In genomic region chr15:80219705-80220657, GRCm38 (mm10) we compare ENCODE assay signal across 9 mouse cellular contexts. TPM values are rescaled to one million over a fixed set of nuclear protein-coding genes. Genes with fewer than 3 reads are reported as not detected.
A peak's percentile ranks its signal among the peaks of the same experiment; 100 is the strongest.
DNase-seq lines count a peak whose midpoint lies in the region; ATAC-seq lines count a peak whose summit lies in the region.
"Had no signal": no experiment of that assay in that cellular context is flagged by ENCODE, and none has a peak within 500 bp of the region (broad histone marks: within the 10 kb centered on the region; RNA-seq: fewer than 3 reads in every experiment).

No protein-coding gene starts in this region.

- no peaks in the 10 kb centered on the region for H3K9me3 ChIP-seq in heart, embryonic 15.5 days (replicated peaks)
- no peaks in the 10 kb centered on the region for H3K9me3 ChIP-seq in liver, embryonic 12.5 days (replicated peaks)

- H3K4me2 ChIP-seq in heart, embryonic 15.5 days: peak overlapping the region; percentile 44
- H3K4me2 ChIP-seq in liver, embryonic 12.5 days: peak overlapping the region; percentile 27

- no peak overlapping the region for H3K9ac ChIP-seq in heart, embryonic 15.5 days
- H3K9ac ChIP-seq in liver, embryonic 12.5 days: no peak overlapping the region

- H3K36me3 ChIP-seq in heart, embryonic 15.5 days: no peaks in the 10 kb centered on the region
- H3K36me3 ChIP-seq in liver, embryonic 12.5 days: no peaks in the 10 kb centered on the region

- peaks cover 20% of the 10 kb centered on the region for H3K4me1 ChIP-seq in heart, embryonic 15.5 days (replicated peaks)
- peaks cover 7% of the 10 kb centered on the region for H3K4me1 ChIP-seq in liver, embryonic 12.5 days

- DNase-seq in heart, postnatal 4 days: no peak
- DNase-seq in 3T3-L1 (ENCODE audit: low read depth, low spot score): peak; percentile 66
- DNase-seq in Muller cell, postnatal 12 days (ENCODE audit: inconsistent ontology term): peak; percentile 56
- DNase-seq in cerebellum, adult 11 months: no peak
- DNase-seq in thymus, postnatal 10 days (ENCODE audit: low spot score in 2 of 2): no peak
- DNase-seq: left cerebral cortex, postnatal 4 days had no signal

- H3K27ac ChIP-seq in heart, embryonic 15.5 days: no peak overlapping the region
- 0 out of 2 replicates have a peak overlapping the region, but pooled peaks have one; percentile 18 for H3K27ac ChIP-seq in liver, embryonic 12.5 days

- ATAC-seq in heart, embryonic 15.5 days (replicated peaks; ENCODE audit: insufficient number of reproducible peaks, insufficient read depth, low FRiP score, low read depth): no peak
- no peak for ATAC-seq in liver, embryonic 12.5 days
- ATAC-seq in granulocyte monocyte progenitor cell, adult 5-6 weeks (replicated peaks; ENCODE audit: poor library complexity, severe bottlenecking): no peak; the same call in 1 of the 2 replicates

- WGBS in heart, embryonic 15.5 days: 53% methylated on average over 4 of the region's 4 CpGs
- 52% methylated on average over 4 of the region's 4 CpGs for whole genome bisulfite sequencing in liver, embryonic 12.5 days (ENCODE audit: insufficient replicate concordance)

- H3K27me3 ChIP-seq in heart, embryonic 15.5 days: no peaks in the 10 kb centered on the region
- no peaks in the 10 kb centered on the region for H3K27me3 ChIP-seq in liver, embryonic 12.5 days (replicated peaks)

- no peak overlapping the region for H3K4me3 ChIP-seq in heart, embryonic 15.5 days
- no peak overlapping the region for H3K4me3 ChIP-seq in liver, embryonic 12.5 days

RNA-seq across cellular contexts. Expression of gene Mief1, which starts 13.8 kb away (rescaled TPM):
- 21.1 and 26.8 TPM in 2 replicates for polyA plus RNA-seq in heart, embryonic 15.5 days (2015; fragmentation: Nextera tagmentation; extraction: Ambion mirVana)
- 10 to 100 TPM; 38.0 to 38.3 TPM for total RNA-seq in heart, postnatal 4 days (2021)
- 29.1 and 30.1 TPM in 2 replicates for polyA plus RNA-seq in liver, embryonic 12.5 days (2016; fragmentation: Nextera tagmentation; extraction: Ambion mirVana)
- total RNA-seq in granulocyte monocyte progenitor cell, adult 5-6 weeks (2014; fragmentation: Nextera tagmentation): 20.3 and 31.4 TPM in 2 replicates
- total RNA-seq in granulocyte monocyte progenitor cell, adult 5-6 weeks (2017): 19.2 and 20.8 TPM in 2 replicates

RNA-seq across cellular contexts. Expression of gene AC140267.1, which starts 15.7 kb away (rescaled TPM):
- polyA plus RNA-seq in heart, embryonic 15.5 days (2015; fragmentation: Nextera tagmentation; extraction: Ambion mirVana): not detected in 2 replicates
- total RNA-seq in heart, postnatal 4 days (2021): 10 to 100 TPM; 20.3 to 24.3 TPM
- not detected in 2 replicates for polyA plus RNA-seq in liver, embryonic 12.5 days (2016; fragmentation: Nextera tagmentation; extraction: Ambion mirVana)
- total RNA-seq in granulocyte monocyte progenitor cell, adult 5-6 weeks (2014; fragmentation: Nextera tagmentation): 39.4 TPM in 1 of 2 replicates, not detected in the other
- not detected in 2 replicates for total RNA-seq in granulocyte monocyte progenitor cell, adult 5-6 weeks (2017)

RNA-seq across cellular contexts. Expression of gene Atf4, which starts 35.0 kb away (rescaled TPM):
- polyA plus RNA-seq in heart, embryonic 15.5 days (2015; fragmentation: Nextera tagmentation; extraction: Ambion mirVana): 71.5 and 81.8 TPM in 2 replicates
- 100 to 1,000 TPM; 119 to 131 TPM for total RNA-seq in heart, postnatal 4 days (2021)
- 141 and 145 TPM in 2 replicates for polyA plus RNA-seq in liver, embryonic 12.5 days (2016; fragmentation: Nextera tagmentation; extraction: Ambion mirVana)
- total RNA-seq in granulocyte monocyte progenitor cell, adult 5-6 weeks (2014; fragmentation: Nextera tagmentation): 195 and 214 TPM in 2 replicates
- total RNA-seq in granulocyte monocyte progenitor cell, adult 5-6 weeks (2017): 361 and 380 TPM in 2 replicates

RNA-seq across cellular contexts. Expression of gene Rps19bp1, which starts 44.1 kb away (rescaled TPM):
- polyA plus RNA-seq in heart, embryonic 15.5 days (2015; fragmentation: Nextera tagmentation; extraction: Ambion mirVana): 33.8 and 35.9 TPM in 2 replicates
- 10 to 100 TPM; 26.1 to 27.2 TPM for total RNA-seq in heart, postnatal 4 days (2021)
- polyA plus RNA-seq in liver, embryonic 12.5 days (2016; fragmentation: Nextera tagmentation; extraction: Ambion mirVana): 46.8 and 47.0 TPM in 2 replicates
- total RNA-seq in granulocyte monocyte progenitor cell, adult 5-6 weeks (2014; fragmentation: Nextera tagmentation): 34.9 and 40.9 TPM in 2 replicates
- total RNA-seq in granulocyte monocyte progenitor cell, adult 5-6 weeks (2017): 32.7 and 40.0 TPM in 2 replicates

RNA-seq across cellular contexts. Expression of gene Mgat3, which starts 46.5 kb away (rescaled TPM):
- polyA plus RNA-seq in heart, embryonic 15.5 days (2015; fragmentation: Nextera tagmentation; extraction: Ambion mirVana): 0.93 and 2.5 TPM in 2 replicates
- 1 to 10 TPM; 2.5 TPM for total RNA-seq in heart, postnatal 4 days (2021)
- polyA plus RNA-seq in liver, embryonic 12.5 days (2016; fragmentation: Nextera tagmentation; extraction: Ambion mirVana): 0.96 and 1.2 TPM in 2 replicates
- total RNA-seq in granulocyte monocyte progenitor cell, adult 5-6 weeks (2014; fragmentation: Nextera tagmentation): not detected in 2 replicates
- total RNA-seq in granulocyte monocyte progenitor cell, adult 5-6 weeks (2017): not detected in 2 replicates

Comparison
In these comparisons a context has a peak if more than half of its experiments do, and no peak if none do; other contexts are left out.
1. DNase-seq: peak in 3T3-L1 (single experiment) and Muller cell, postnatal 12 days (single experiment); none in heart, postnatal 4 days (single experiment), cerebellum, adult 11 months (single experiment) and thymus, postnatal 10 days (0 of 2).